Comparison of ENCODE assay signal across 8 mouse cellular contexts in genomic region chr4:49567613-49568012, GRCm38 (mm10). TPM values are rescaled to one million over a fixed set of nuclear protein-coding genes. Genes with fewer than 3 reads are reported as not detected.
DNase-seq lines count a peak whose midpoint lies in the region; ATAC-seq and TF ChIP-seq lines count a peak whose summit lies in the region.

No protein-coding gene starts in this region.

- peak; percentile 89 for ATAC-seq in erythroid progenitor cell, adult 5-6 weeks (replicated peaks; ENCODE audit: low FRiP score, poor library complexity, severe bottlenecking)
- peak; percentile 47 for ATAC-seq in liver, embryonic 15.5 days (ENCODE audit: insufficient read depth)
- ATAC-seq in neural tube, embryonic 13.5 days (ENCODE audit: low read depth), result peak; percentile 72

- no peak overlapping the region for H3K9ac ChIP-seq in liver, embryonic 15.5 days
- no peak overlapping the region for H3K9ac ChIP-seq in neural tube, embryonic 13.5 days

- no peaks in the 10 kb centered on the region for H3K27me3 ChIP-seq in liver, embryonic 15.5 days
- H3K27me3 ChIP-seq in neural tube, embryonic 13.5 days, result no peaks in the 10 kb centered on the region

- no peak overlapping the region for H3K4me3 ChIP-seq in bone marrow, adult 2 months (replicated peaks; ENCODE audit: control insufficient read depth, low read depth, low read length)
- no peak overlapping the region for H3K4me3 ChIP-seq in liver, embryonic 15.5 days (replicated peaks)
- no peak overlapping the region for H3K4me3 ChIP-seq in neural tube, embryonic 13.5 days

- no peaks in the 10 kb centered on the region for H3K36me3 ChIP-seq in liver, embryonic 15.5 days (replicated peaks)
- no peaks in the 10 kb centered on the region for H3K36me3 ChIP-seq in neural tube, embryonic 13.5 days

- no peaks in the 10 kb centered on the region for H3K9me3 ChIP-seq in liver, embryonic 15.5 days (replicated peaks)
- no peaks in the 10 kb centered on the region for H3K9me3 ChIP-seq in neural tube, embryonic 13.5 days

- peak; percentile 81 for DNase-seq in ES-CJ7 (ENCODE audit: low read depth, low spot score)
- DNase-seq in heart, postnatal 36 days, result peak; percentile 46 to 62
- DNase-seq in kidney, postnatal 4 days, result peak; percentile 41 to 63
- DNase-seq in thymus, postnatal 25 days, result peak; percentile 41

- intact Hi-C loops in heart, postnatal 36 days (cut with DNase I), result loop anchor here (1.0 to 2.0 kb wide), 2 partner anchors 31 to 60 kb away; no protein-coding TSS in a partner anchor

- TF ChIP-seq POLR2A in bone marrow, adult 2 months (IDR thresholded peaks at IDR 0.05; ENCODE audit: borderline replicate concordance, control insufficient read depth, low read depth, low read length), result no peak

- H3K4me2 ChIP-seq in liver, embryonic 15.5 days, result no peak overlapping the region
- no peak overlapping the region for H3K4me2 ChIP-seq in neural tube, embryonic 13.5 days

- WGBS in bone marrow, adult 2 months, result 13% methylated on average over 3 of the region's 3 CpGs
- WGBS in liver, embryonic 15.5 days (ENCODE audit: insufficient replicate concordance), result 15% methylated on average over 3 of the region's 3 CpGs
- WGBS in neural tube, embryonic 13.5 days, result 22% methylated on average over 3 of the region's 3 CpGs

- peak; percentile 40 for TF ChIP-seq CTCF in bone marrow, adult 2 months (IDR thresholded peaks at IDR 0.05; ENCODE audit: control insufficient read depth, insufficient read depth, low read length)

- H3K4me1 ChIP-seq in bone marrow, adult 2 months (ENCODE audit: control insufficient read depth, insufficient read depth, low read length), result no peaks in the 10 kb centered on the region
- H3K4me1 ChIP-seq in liver, embryonic 15.5 days (replicated peaks), result no peaks in the 10 kb centered on the region
- no peaks in the 10 kb centered on the region for H3K4me1 ChIP-seq in neural tube, embryonic 13.5 days (replicated peaks)

- H3K27ac ChIP-seq in bone marrow, adult 2 months (ENCODE audit: control insufficient read depth, insufficient read depth, low read depth, low read length, poor library complexity), result no peak overlapping the region
- no peak overlapping the region for H3K27ac ChIP-seq in liver, embryonic 15.5 days (replicated peaks)
- H3K27ac ChIP-seq in neural tube, embryonic 13.5 days (replicated peaks), result no peak overlapping the region

RNA-seq across cellular contexts. Expression of gene Aldob, which starts 18.3 kb away (rescaled TPM):
- polyA plus RNA-seq in bone marrow, adult 2 months (2011; ENCODE audit: insufficient read depth, insufficient read length, low replicate concordance, missing spikeins), result 10.4 and 46.9 TPM in 2 replicates
- not detected in 2 replicates for total RNA-seq in erythroid progenitor cell, adult 5-6 weeks (2015; ENCODE audit: low replicate concordance)
- not detected in 2 replicates for total RNA-seq in erythroid progenitor cell, adult 5-6 weeks (2017; ENCODE audit: low replicate concordance)
- total RNA-seq in heart, postnatal 36 days (2021), result 1 to 10 TPM in 1 of 2 experiments, under 1 TPM in 1; 0.58 to 1.1 TPM
- polyA plus RNA-seq in liver, embryonic 15.5 days (2015; fragmentation: Nextera tagmentation; extraction: Ambion mirVana), result 338 and 390 TPM in 2 replicates
- 0.46 TPM in 1 of 2 replicates, not detected in the other for polyA plus RNA-seq in neural tube, embryonic 13.5 days (2015; fragmentation: Nextera tagmentation; extraction: Ambion mirVana)

RNA-seq across cellular contexts. Expression of gene Tmem246, which starts 30.1 kb away (rescaled TPM):
- polyA plus RNA-seq in bone marrow, adult 2 months (2011; ENCODE audit: insufficient read depth, insufficient read length, low replicate concordance, missing spikeins), result 0.54 and 1.3 TPM in 2 replicates
- not detected in 2 replicates for total RNA-seq in erythroid progenitor cell, adult 5-6 weeks (2015; ENCODE audit: low replicate concordance)
- total RNA-seq in erythroid progenitor cell, adult 5-6 weeks (2017; ENCODE audit: low replicate concordance), result not detected in 2 replicates
- total RNA-seq in heart, postnatal 36 days (2021), result 10 to 100 TPM; 44.5 to 47.1 TPM
- polyA plus RNA-seq in liver, embryonic 15.5 days (2015; fragmentation: Nextera tagmentation; extraction: Ambion mirVana), result 6.7 and 7.2 TPM in 2 replicates
- 59.6 and 67.2 TPM in 2 replicates for polyA plus RNA-seq in neural tube, embryonic 13.5 days (2015; fragmentation: Nextera tagmentation; extraction: Ambion mirVana)

RNA-seq across cellular contexts. Expression of gene Zfp189, which starts 46.6 kb away (rescaled TPM):
- 1.1 and 1.8 TPM in 2 replicates for polyA plus RNA-seq in bone marrow, adult 2 months (2011; ENCODE audit: insufficient read depth, insufficient read length, low replicate concordance, missing spikeins)
- total RNA-seq in erythroid progenitor cell, adult 5-6 weeks (2015; ENCODE audit: low replicate concordance), result 1.1 TPM in 1 of 2 replicates, not detected in the other
- 0.98 and 3.6 TPM in 2 replicates for total RNA-seq in erythroid progenitor cell, adult 5-6 weeks (2017; ENCODE audit: low replicate concordance)
- 1 to 10 TPM; 5.4 to 6.0 TPM for total RNA-seq in heart, postnatal 36 days (2021)
- 3.1 and 3.3 TPM in 2 replicates for polyA plus RNA-seq in liver, embryonic 15.5 days (2015; fragmentation: Nextera tagmentation; extraction: Ambion mirVana)
- 11.1 and 13.0 TPM in 2 replicates for polyA plus RNA-seq in neural tube, embryonic 13.5 days (2015; fragmentation: Nextera tagmentation; extraction: Ambion mirVana)

RNA-seq across cellular contexts. Expression of gene Mrpl50, which starts 46.7 kb away (rescaled TPM):
- polyA plus RNA-seq in bone marrow, adult 2 months (2011; ENCODE audit: insufficient read depth, insufficient read length, low replicate concordance, missing spikeins), result 15.1 and 20.7 TPM in 2 replicates
- 22.2 and 27.0 TPM in 2 replicates for total RNA-seq in erythroid progenitor cell, adult 5-6 weeks (2015; ENCODE audit: low replicate concordance)
- 9.5 and 13.5 TPM in 2 replicates for total RNA-seq in erythroid progenitor cell, adult 5-6 weeks (2017; ENCODE audit: low replicate concordance)
- total RNA-seq in heart, postnatal 36 days (2021), result 10 to 100 TPM; 44.6 to 44.9 TPM
- 50.6 and 51.5 TPM in 2 replicates for polyA plus RNA-seq in liver, embryonic 15.5 days (2015; fragmentation: Nextera tagmentation; extraction: Ambion mirVana)
- polyA plus RNA-seq in neural tube, embryonic 13.5 days (2015; fragmentation: Nextera tagmentation; extraction: Ambion mirVana), result 83.3 and 84.1 TPM in 2 replicates
